Mouse (Mus musculus) liver, embryonic 12.5 days (tissue): ENCODE measurements at regions not wholly inside any gene's neighbourhood (a gene's known extent, or its start where the extent isn't known, plus 50 kb on each side); places are given as distances from the start of the nearest gene placed in this dataset.

Source experiments
- ATAC-seq: fragments of 200-750 bp; cut with Nextera tagmentation; 2 replicates; pipeline ENCODE4 v1.8.0; 2017; ENCODE audit warnings: moderate number of reproducible peaks, mild to moderate bottlenecking, moderate library complexity
- H3K27ac ChIP-seq: fragments of 300-500 bp; sonication (generic); 2 replicates; pipeline ENCODE4 v1.5.1; 2016; ENCODE audit warnings: mild to moderate bottlenecking
- H3K27me3 ChIP-seq: fragments of 300-500 bp; sonication (generic); replicated peaks from 2 replicates; pipeline ENCODE4 v1.6.1; 2016; ENCODE audit warnings: mild to moderate bottlenecking, moderate library complexity
- H3K36me3 ChIP-seq: fragments of 300-500 bp; sonication (generic); 2 replicates; pipeline ENCODE4 v1.6.1; 2016; ENCODE audit warnings: mild to moderate bottlenecking, moderate library complexity
- H3K4me1 ChIP-seq: fragments of 300-500 bp; sonication (generic); 2 replicates; pipeline ENCODE4 v1.6.1; 2016
- H3K4me2 ChIP-seq: fragments of 300-500 bp; sonication (generic); 2 replicates; pipeline ENCODE4 v1.6.1; 2016; ENCODE audit warnings: mild to moderate bottlenecking, moderate library complexity
- H3K4me3 ChIP-seq: fragments of 300-500 bp; sonication (generic); 2 replicates; pipeline ENCODE4 v1.5.1; 2016; ENCODE audit warnings: mild to moderate bottlenecking, moderate library complexity
- H3K9ac ChIP-seq: fragments of 300-500 bp; sonication (generic); 2 replicates; pipeline ENCODE4 v1.6.1; 2016; ENCODE audit warnings: mild to moderate bottlenecking, moderate library complexity
- H3K9me3 ChIP-seq: fragments of 300-500 bp; sonication (generic); replicated peaks from 2 replicates; pipeline ENCODE4 v1.6.1; 2016; ENCODE audit warnings: mild to moderate bottlenecking, moderate library complexity
- WGBS: fragments of 180-500 bp; shearing (Covaris S2); methylation state at CpG from one replicate; pipeline ENCODE4 v1.1.7; 2016; ENCODE audit not compliant: insufficient replicate concordance; 5-methylcytosine and 5-hydroxymethylcytosine counted together

GRCm38 (mm10) chr4:95269766-95270165, 217.7 kb upstream of the Jun start:
- Histone ChIP-seq H3K27me3 (no peaks in the 10 kb centered on the region), H3K4me3 (no peak overlapping the region), H3K9ac (no peak overlapping the region), H3K4me2 (no peak overlapping the region), H3K36me3 (no peaks in the 10 kb centered on the region), H3K4me1 (no peaks in the 10 kb centered on the region), H3K9me3 (no peaks in the 10 kb centered on the region), H3K27ac (no peak overlapping the region)
- ATAC-seq = no peak

- H3K27me3 ChIP-seq = no peaks in the 10 kb centered on the region
- H3K9me3 ChIP-seq = no peaks in the 10 kb centered on the region
- no peak overlapping the region for H3K4me2 ChIP-seq
- H3K4me3 ChIP-seq = no peak overlapping the region
- no peaks in the 10 kb centered on the region for H3K4me1 ChIP-seq
- no peaks in the 10 kb centered on the region for H3K36me3 ChIP-seq
- H3K9ac ChIP-seq = no peak overlapping the region
- no peak overlapping the region for H3K27ac ChIP-seq
- no peak for ATAC-seq
- 16% methylated on average over 1 of the region's 1 CpGs for WGBS
Observed at GRCm38 (mm10) chr4:95270389-95270788, 218.4 kb upstream of the Jun start.

DNA sequence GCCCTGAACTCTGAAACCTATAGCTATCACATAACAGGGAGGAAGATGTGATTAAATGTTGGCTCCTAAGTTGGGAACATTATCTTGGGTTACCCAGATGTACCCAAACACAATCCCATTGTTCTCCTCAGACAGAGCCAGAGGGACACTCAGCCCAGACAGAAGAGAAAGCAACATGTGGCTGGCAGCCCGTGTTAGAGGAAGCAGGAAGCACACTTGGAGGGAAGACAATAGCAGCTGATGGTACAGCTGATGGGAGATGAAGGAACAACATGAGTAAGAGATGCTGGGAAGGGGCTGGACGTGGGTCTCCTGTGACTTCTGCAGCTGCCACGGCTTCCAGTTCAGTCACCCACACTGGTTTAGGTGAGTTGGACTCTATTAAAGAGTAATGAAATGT, 224.2 kb upstream of the Jun start:
- Histone ChIP-seq H3K4me1 (peaks cover 6% of the 10 kb centered on the region; the same call in 1 of the 2 replicates), H3K36me3 (no peaks in the 10 kb centered on the region), H3K27me3 (no peaks in the 10 kb centered on the region), H3K27ac (no peak overlapping the region), H3K9me3 (no peaks in the 10 kb centered on the region), H3K4me3 (no peak overlapping the region), H3K9ac (no peak overlapping the region), H3K4me2 (no peak overlapping the region)
- WGBS = 26% methylated on average over 3 of the region's 3 CpGs
- no peak for ATAC-seq

DNA sequence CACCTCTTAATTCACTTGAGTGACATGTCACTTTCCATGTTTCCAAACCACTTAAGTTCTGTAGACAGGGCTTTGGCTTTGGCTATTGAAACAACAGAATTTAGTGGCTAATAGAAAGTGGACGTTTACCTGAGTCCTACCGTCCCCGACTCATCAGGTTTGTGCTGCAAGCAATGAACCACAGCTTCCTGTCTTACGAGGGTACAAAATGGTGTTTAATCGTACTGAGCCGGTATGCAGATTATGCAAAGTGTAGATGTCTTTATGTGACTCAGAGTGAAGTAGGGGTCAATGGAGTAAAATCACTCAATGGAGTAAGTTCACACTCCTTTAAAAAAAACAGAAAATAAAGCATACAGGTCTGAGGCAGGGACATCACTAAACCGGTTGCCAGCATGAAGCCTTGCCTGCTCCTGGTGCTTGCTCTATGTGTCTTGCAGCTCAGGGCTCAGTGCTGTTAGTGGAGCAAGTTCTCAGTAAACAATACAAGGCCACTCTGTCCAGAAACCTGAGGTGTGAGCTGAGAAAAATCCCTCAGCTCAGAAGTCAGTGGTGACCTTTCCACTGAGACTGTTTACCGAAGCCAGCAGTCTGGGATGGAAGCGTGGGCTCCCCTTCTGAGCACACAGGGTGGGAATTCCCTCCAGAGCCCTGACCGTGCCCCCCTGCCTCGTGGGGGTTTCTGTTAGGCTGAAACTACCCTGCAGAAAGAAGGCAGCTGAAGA, 226.1 kb upstream of the Jun start:
- Histone ChIP-seq H3K4me2 (no peak overlapping the region), H3K27ac (no peak overlapping the region), H3K9ac (no peak overlapping the region), H3K36me3 (no peaks in the 10 kb centered on the region), H3K4me1 (peaks cover 6% of the 10 kb centered on the region; the same call in 1 of the 2 replicates), H3K27me3 (no peaks in the 10 kb centered on the region), H3K9me3 (no peaks in the 10 kb centered on the region), H3K4me3 (no peak overlapping the region)
- no peak for ATAC-seq
- 42% methylated on average over 11 of the region's 11 CpGs for WGBS

DNA sequence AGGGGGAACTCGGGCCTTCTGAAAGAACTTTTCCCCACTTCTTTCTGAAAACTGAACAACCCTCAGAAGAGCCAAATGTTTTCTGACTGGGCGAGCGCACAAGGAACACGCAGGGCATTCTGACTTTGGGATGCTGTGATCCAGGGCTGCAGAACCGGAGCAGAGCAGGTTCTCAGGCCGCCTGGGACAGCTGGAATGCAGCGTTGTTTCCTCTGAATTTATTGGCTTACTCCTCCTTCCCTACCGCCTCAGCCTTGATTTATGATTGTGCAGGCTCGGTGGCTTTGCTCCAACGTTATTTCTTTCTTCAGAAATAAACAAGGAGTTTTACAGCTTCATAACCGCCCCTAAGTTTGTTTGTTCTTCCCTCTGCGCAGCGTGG, 226.7 kb upstream of the Jun start:
- 58% methylated on average over 13 of the region's 13 CpGs for WGBS
- Histone ChIP-seq H3K9ac (no peak overlapping the region), H3K4me2 (no peak overlapping the region), H3K4me1 (peaks cover 10% of the 10 kb centered on the region), H3K4me3 (no peak overlapping the region), H3K27ac (no peak overlapping the region), H3K9me3 (no peaks in the 10 kb centered on the region), H3K36me3 (no peaks in the 10 kb centered on the region), H3K27me3 (no peaks in the 10 kb centered on the region)
- ATAC-seq = no peak

DNA sequence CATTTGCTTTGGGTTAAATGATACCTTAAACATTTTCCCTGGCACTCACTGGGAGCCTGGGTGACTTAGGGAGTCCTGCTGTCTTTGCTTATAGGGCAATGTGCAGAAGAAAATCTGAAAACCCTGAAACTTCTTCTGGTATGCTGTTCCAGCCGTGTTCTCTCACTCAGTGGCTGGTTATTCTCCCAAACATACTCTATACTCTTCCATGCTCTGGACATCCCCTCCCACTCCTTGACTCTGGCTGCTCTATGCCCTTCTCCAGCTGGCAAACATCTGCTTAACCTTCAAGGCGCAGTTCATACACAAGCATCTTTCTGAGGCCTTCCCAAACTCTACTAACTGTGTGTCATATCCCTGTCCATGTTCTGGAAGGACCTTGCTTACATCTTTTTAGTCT, 227.2 kb upstream of the Jun start:
- WGBS = 63% methylated on average over 2 of the region's 2 CpGs

DNA sequence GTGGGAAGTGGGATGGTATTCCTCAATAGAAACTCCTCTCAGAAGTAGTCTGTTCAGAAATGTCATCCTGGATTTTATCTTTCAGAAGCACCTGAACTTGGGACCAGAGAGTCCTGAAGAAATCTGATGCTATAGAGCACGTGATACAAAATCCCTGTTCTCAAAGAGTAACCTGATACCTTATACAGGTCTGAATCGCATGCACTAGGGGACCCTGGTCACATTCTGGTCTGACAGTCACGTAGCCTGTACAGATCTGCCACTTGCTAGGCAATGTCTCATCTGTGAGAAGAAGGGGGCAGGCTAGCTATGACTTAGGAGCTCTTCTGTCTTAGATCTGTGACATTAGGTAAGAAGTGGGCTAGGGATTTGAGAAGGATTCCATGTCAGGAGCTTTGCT, 230.1 kb upstream of the Jun start:
- no peak overlapping the region for H3K4me2 ChIP-seq
- no peak for ATAC-seq
- no peak overlapping the region for H3K27ac ChIP-seq
- H3K9me3 ChIP-seq = no peaks in the 10 kb centered on the region
- H3K27me3 ChIP-seq = no peaks in the 10 kb centered on the region
- WGBS = 54% methylated on average over 3 of the region's 3 CpGs
- H3K4me3 ChIP-seq = no peak overlapping the region
- no peaks in the 10 kb centered on the region for H3K36me3 ChIP-seq
- H3K9ac ChIP-seq = no peak overlapping the region
- H3K4me1 ChIP-seq = peaks cover 14% of the 10 kb centered on the region

More for the DNA sequence above, 227.2 kb upstream of the Jun start:
- H3K4me1 ChIP-seq = peaks cover 14% of the 10 kb centered on the region
- H3K36me3 ChIP-seq = no peaks in the 10 kb centered on the region
- ATAC-seq = no peak
- no peak overlapping the region for H3K4me3 ChIP-seq
- H3K4me2 ChIP-seq = no peak overlapping the region
- H3K9me3 ChIP-seq = no peaks in the 10 kb centered on the region
- H3K9ac ChIP-seq = no peak overlapping the region
- no peaks in the 10 kb centered on the region for H3K27me3 ChIP-seq
- no peak overlapping the region for H3K27ac ChIP-seq

GRCm38 (mm10) chr4:95283789-95284188, 231.8 kb upstream of the Jun start:
- no peak for ATAC-seq
- no peak overlapping the region for H3K27ac ChIP-seq

DNA sequence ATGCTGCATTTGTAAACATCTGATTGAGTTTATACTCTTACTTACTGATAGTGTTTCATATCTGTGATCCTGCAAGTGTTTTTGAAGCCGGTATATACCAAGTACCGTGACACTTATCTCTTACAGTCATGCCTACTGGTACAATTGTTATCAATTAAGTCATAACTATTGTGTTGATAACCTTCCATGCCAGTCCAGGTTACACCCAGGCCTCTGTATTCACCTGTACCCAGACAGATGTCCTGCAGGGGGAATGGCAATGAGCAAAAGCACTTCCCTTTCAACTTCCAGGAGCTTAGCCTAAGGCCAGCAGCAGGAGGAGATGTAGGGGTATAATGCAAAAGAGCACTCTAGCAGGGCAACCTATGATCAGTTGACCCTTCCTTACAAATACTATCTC, 232.2 kb upstream of the Jun start:
- H3K9ac ChIP-seq = no peak overlapping the region
- WGBS = 31% methylated on average over 2 of the region's 2 CpGs
- no peaks in the 10 kb centered on the region for H3K9me3 ChIP-seq
- H3K4me1 ChIP-seq = peaks cover 8% of the 10 kb centered on the region; the same call in 1 of the 2 replicates
- H3K4me3 ChIP-seq = no peak overlapping the region
- H3K36me3 ChIP-seq = no peaks in the 10 kb centered on the region
- no peak overlapping the region for H3K27ac ChIP-seq
- H3K4me2 ChIP-seq = no peak overlapping the region
- H3K27me3 ChIP-seq = no peaks in the 10 kb centered on the region
- no peak for ATAC-seq

More at GRCm38 (mm10) chr4:95283789-95284188, 231.8 kb upstream of the Jun start:
- no peaks in the 10 kb centered on the region for H3K27me3 ChIP-seq
- H3K9me3 ChIP-seq = no peaks in the 10 kb centered on the region
- H3K4me2 ChIP-seq = no peak overlapping the region
- H3K36me3 ChIP-seq = no peaks in the 10 kb centered on the region
- H3K4me3 ChIP-seq = no peak overlapping the region
- WGBS = 52% methylated on average over 2 of the region's 2 CpGs
- H3K9ac ChIP-seq = no peak overlapping the region
- peaks cover 8% of the 10 kb centered on the region for H3K4me1 ChIP-seq

- H3K27ac ChIP-seq = no peak overlapping the region
- H3K4me2 ChIP-seq = no peak overlapping the region
- H3K4me1 ChIP-seq = peaks cover 8% of the 10 kb centered on the region; the same call in 1 of the 2 replicates
- H3K4me3 ChIP-seq = no peak overlapping the region
- no peaks in the 10 kb centered on the region for H3K9me3 ChIP-seq
- no peak overlapping the region for H3K9ac ChIP-seq
- no peak for ATAC-seq
- H3K27me3 ChIP-seq = no peaks in the 10 kb centered on the region
- whole genome bisulfite sequencing = 74% methylated on average over 1 of the region's 1 CpGs
- H3K36me3 ChIP-seq = no peaks in the 10 kb centered on the region
Observed at GRCm38 (mm10) chr4:95284696-95285095, 232.7 kb upstream of the Jun start.

DNA sequence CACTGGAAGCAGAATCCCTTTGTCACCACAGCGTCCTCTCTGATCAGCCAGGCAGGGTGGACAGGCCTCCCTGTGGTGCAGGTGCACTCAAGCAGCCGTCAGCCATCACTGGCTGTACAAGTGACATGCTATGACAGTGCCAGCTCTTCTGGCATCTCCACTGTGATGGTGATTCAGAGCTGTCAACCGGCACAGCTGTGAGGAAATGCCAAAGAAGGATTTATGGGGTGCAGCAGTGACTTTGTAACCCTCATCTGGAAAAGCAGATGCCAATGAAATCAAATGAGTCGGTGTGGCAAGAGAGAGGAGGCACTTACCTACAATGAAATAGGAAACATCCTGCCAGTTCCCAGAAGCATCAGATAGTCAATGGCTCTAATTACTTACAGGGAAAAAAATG, 238.3 kb upstream of the Jun start:
- Histone ChIP-seq H3K36me3 (no peaks in the 10 kb centered on the region), H3K9ac (no peak overlapping the region), H3K4me1 (no peaks in the 10 kb centered on the region), H3K9me3 (no peaks in the 10 kb centered on the region), H3K27me3 (no peaks in the 10 kb centered on the region), H3K4me2 (no peak overlapping the region), H3K27ac (no peak overlapping the region), H3K4me3 (no peak overlapping the region)
- WGBS = 57% methylated on average over 4 of the region's 4 CpGs
- no peak for ATAC-seq

DNA sequence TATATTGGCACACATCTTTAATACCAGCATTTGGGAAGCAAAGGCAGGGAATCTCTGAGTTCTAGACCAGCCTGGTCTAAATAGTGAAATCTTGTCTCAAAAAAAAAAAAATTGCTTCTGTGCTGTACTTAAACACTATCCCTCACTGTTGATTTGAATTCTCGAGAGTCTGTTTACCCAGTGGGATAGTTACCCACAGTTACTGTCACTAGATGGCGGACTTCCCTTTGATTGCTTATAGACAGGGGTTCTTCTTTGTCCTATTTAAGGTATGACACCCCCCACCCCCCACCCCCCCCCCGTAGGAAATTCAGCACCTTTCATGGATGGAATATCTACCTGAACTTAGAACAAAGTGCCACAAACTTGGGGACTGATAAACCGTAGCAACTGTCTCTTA, 242.1 kb upstream of the Jun start:
- no peaks in the 10 kb centered on the region for H3K4me1 ChIP-seq
- H3K27ac ChIP-seq = no peak overlapping the region
- H3K4me3 ChIP-seq = no peak overlapping the region
- H3K36me3 ChIP-seq = no peaks in the 10 kb centered on the region
- no peak overlapping the region for H3K9ac ChIP-seq
- H3K9me3 ChIP-seq = no peaks in the 10 kb centered on the region
- no peak for ATAC-seq
- no peak overlapping the region for H3K4me2 ChIP-seq
- H3K27me3 ChIP-seq = no peaks in the 10 kb centered on the region
- 39% methylated on average over 4 of the region's 4 CpGs for WGBS

DNA sequence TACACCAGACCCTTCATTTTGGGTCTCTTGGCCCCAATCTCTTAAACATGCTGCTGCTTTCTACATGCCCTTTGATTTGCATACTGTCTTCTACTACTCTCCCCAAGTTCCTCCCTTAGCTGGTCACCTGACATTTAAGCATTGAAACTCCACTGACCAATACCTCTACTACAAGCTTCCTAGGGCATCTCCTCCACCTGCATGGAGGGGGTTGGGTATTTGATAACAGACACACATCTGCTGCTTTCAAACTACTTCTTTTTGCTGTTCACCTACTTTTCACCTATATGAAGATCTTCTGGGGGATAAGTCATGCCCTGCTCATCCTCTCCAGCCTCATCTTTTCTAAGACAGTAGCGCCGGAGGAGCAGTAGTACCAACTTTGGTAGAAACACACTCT, 249.9 kb upstream of the Jun start:
- Histone ChIP-seq H3K4me3 (no peak overlapping the region), H3K9ac (no peak overlapping the region), H3K27ac (no peak overlapping the region), H3K4me2 (no peak overlapping the region), H3K27me3 (no peaks in the 10 kb centered on the region), H3K4me1 (0 out of 2 replicates have a peak, but pooled peaks cover 5% of the 10 kb centered on the region), H3K36me3 (no peaks in the 10 kb centered on the region), H3K9me3 (no peaks in the 10 kb centered on the region)
- 82% methylated on average over 2 of the region's 2 CpGs for WGBS
- ATAC-seq = no peak
